Mouse (Mus musculus): ENCODE data around the gene P4hb.

The P4hb gene

GRCm38 (mm10) chr11:120572752-120573584, at the start of gene P4hb:
P4hb (minus strand) TSS chr11:120573253.
- peak; percentile 98 for DNase-seq (ENCODE audit: low read depth)

GRCm38 (mm10) chr11:120622805-120623204, 49.8 kb upstream of the P4hb start:
- no peak for DNase-seq (ENCODE audit: low read depth)

- no peak for DNase-seq (ENCODE audit: low read depth)
Observed at GRCm38 (mm10) chr11:120620195-120620594, 47.1 kb upstream of the P4hb start.

GRCm38 (mm10) chr11:120618619-120619535, 45.8 kb upstream of the P4hb start:
- DNase-seq (ENCODE audit: low read depth): no peak

- DNase-seq (ENCODE audit: low read depth): peak; percentile 92
Observed at GRCm38 (mm10) chr11:120617519-120618112, 44.6 kb upstream of the P4hb start, which contains the start of gene Pcyt2. Pcyt2 (minus strand) TSS chr11:120617936.

DNA sequence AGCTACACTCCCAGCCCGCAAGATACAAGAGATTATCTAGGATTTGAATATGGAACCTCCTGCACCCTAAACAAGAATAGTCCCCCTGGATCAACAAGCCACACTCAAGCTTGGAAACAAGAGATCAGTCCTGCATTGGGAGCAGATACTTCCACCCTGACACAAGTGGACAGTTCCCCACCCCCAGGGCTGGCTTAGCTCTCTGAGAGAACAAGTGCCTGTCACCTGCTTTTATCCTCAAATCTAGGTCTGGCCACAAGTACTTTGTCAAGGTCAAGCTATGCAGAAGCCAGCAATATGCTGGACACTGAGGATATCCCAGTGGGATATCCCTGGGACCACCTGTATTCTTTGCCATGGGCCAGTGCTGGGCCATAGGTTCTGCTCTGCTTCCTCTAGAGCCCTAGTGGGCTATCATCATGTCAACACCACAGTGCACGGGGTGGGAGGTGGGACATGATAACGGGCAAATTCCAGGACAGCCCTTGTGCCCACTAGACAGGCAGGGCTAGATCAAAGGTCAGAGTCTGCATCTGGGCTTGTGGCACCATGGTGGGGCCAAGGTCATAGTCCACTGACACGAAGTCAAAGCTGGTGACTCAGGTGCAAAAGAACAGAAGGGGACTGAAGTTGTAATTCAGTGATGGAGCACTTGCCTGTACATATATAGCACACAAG, 43.7 kb upstream of the P4hb start:
- no peak for DNase-seq (ENCODE audit: low read depth)

- no peak for DNase-seq (ENCODE audit: low read depth)
Observed at GRCm38 (mm10) chr11:120615606-120616203, 42.7 kb upstream of the P4hb start.

DNA sequence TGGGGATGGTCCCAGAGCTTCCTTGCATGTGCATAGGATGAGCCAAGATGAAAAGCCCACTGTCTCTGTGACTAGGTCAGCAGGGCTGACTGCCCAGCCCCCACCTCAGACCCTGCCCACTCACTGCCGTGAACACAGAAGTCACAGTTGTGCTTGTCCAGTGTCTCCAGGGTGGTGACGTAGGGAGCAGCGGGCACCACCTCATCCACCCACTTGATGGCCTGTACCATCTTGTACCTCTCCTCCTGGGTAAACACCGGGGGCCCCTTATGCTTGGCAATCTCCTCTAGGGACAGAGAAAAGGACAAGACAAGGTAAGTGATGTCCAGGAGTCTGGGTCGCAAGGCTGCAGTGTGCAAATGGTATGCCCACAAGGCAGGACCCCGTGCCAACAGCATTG, 42.1 kb upstream of the P4hb start:
- DNase-seq (ENCODE audit: low read depth): no peak

GRCm38 (mm10) chr11:120613976-120614375, 40.9 kb upstream of the P4hb start:
- DNase-seq (ENCODE audit: low read depth): no peak

DNA sequence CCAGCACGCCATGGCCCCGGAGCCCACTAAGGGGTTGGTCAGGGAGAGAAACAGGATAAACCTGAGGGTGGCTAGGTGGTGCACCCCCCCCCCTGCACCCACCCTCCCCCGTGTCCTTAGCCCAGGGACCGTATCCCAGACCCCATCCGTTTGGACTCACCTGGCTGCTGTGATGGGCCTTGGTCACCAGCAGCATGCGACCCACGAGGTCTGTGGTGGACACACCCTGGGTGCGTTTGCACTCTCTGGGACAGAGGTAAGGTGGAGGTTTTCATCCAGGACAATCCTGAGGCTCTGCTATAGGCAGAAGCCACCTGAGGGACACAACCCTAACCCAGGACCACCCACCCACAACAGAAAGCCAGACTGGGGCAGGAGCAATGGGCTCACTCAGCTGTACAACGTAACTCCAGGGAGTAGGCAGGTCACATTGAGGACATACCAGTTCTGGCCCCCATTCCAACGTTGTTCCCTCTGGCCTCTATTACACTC, 40.5 kb upstream of the P4hb start:
- DNase-seq (ENCODE audit: low read depth): no peak

DNA sequence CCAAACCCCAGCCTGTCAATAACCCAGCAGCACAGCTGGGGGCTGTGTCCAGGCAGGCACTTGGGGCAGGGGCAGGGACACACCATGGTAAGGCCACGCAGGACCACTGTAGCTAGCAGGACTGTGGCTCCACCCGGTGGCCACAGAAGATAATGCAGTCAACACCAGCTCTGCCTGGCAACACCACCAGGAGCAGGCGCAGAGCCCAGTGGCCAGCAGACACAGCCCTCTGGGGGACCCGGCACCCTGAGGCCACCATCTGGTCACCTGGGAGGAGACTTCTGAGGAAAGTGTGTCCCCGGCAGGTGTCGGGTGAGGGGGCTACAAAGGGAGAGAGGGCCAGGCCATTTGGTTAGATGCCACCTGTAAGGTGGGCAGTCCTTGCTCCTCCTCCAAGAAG, 39.7 kb upstream of the P4hb start:
- no peak for DNase-seq (ENCODE audit: low read depth)

GRCm38 (mm10) chr11:120610477-120611046, 37.5 kb upstream of the P4hb start:
- no peak for DNase-seq (ENCODE audit: low read depth)

- no peak for DNase-seq (ENCODE audit: low read depth)
Observed at GRCm38 (mm10) chr11:120609250-120609649, 36.2 kb upstream of the P4hb start.

DNA sequence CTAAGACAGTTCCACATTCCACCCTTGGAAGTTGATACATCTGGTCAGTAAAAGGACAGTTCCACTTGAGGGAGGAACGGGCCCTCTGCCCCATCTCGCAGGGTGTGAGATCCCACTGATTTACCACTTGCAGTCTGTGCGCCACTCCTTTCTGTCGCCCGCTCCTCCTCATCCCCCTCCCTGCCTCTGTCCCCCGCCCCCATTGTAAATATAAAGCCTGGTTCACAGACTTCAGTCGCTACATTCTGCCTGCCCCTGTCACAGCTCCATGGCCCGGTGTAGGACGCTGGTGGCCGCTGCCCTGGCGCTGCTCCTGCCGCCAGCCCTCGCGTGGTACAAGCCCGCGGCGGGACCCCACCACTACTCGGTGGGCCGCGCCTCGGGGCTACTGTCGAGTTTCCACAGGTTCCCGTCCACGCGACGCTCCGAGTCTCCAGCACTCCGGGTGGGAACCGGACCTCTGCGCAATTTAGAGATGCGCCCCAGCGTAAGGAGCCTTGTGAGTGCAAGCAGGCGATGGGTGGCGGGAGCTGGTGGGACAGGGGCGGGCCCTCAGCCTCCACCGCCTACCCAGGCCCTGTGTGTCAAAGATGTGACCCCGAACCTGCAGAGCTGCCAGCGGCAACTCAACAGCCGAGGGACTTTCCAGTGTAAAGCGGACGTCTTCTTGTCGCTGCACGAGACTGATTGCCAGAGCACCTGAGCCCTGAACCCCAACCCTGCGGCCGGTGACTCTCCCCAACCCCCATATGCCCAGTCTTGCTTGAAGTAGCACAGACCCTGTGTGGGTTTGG, 35.4 kb upstream of the P4hb start, which contains the start of gene Npb:
Npb (plus strand) TSS at position 237 of the 794 bp plus-strand sequence.
- DNase-seq (ENCODE audit: low read depth): no peak

GRCm38 (mm10) chr11:120606764-120607163, 33.7 kb upstream of the P4hb start:
- DNase-seq (ENCODE audit: low read depth): no peak

GRCm38 (mm10) chr11:120605667-120606066, 32.6 kb upstream of the P4hb start:
- no peak for DNase-seq (ENCODE audit: low read depth)

DNA sequence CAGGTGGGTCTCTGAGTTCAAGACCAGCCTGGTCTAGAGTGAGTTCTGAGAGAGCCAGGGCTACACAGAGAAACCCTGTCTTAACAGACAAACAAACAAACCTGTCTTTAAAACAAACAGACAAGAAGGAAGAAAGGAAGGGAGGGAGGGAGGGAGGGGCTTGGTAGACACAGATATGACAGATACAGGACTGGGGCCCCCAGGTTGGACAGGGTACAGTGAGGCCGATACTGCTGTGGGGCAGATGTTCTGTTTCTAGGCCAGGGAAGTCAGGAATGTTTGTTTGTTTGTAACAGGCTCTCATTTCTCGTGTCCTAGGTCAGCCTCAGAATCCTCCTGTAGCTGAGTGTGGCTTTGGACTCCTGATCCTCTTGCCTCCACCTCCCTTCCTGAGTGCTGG, 30.5 kb upstream of the P4hb start:
- DNase-seq (ENCODE audit: low read depth): no peak

GRCm38 (mm10) chr11:120600716-120601115, 27.7 kb upstream of the P4hb start:
- DNase-seq (ENCODE audit: low read depth): no peak

- DNase-seq (ENCODE audit: low read depth): no peak
Observed at GRCm38 (mm10) chr11:120598990-120599549, 26.0 kb upstream of the P4hb start.

Measured in c-Kit-positive CD71-negative TER-119-negative erythroid progenitor cells, embryonic 14.5 days (primary cell).